Mouse (Mus musculus) CH12.LX (cell line): ENCODE data around the gene Zfp764. TPM values are rescaled to one million over a fixed set of nuclear protein-coding genes. Genes with fewer than 3 reads are reported as not detected.
A peak's percentile ranks its signal among the peaks of the same experiment; 100 is the strongest.
"Not testable (repeated sequence)": the region's sequence is repeated elsewhere in the genome, so short reads cannot be mapped to it uniquely, and the experiment has no call there.

Experiments
- DNase-seq: peaks from one replicate; pipeline ENCODE4 v3.0.0-alpha.2; 2013; ENCODE audit errors: extremely low read depth
- H3K27ac ChIP-seq: 2 replicates; pipeline ENCODE4 v1.5.1; 2012; ENCODE audit warnings: low read depth, mild to moderate bottlenecking, control low read depth, moderate library complexity; ENCODE audit not compliant: insufficient read depth
- H3K27me3 ChIP-seq: replicated peaks from 2 replicates; pipeline ENCODE3; 2012; ENCODE audit warnings: inconsistent platforms
- H3K36me3 ChIP-seq, 2 experiments: replicated peaks in 1 of 2; 2 replicates each; pipeline versions ENCODE3 to v1.6.1; 2012; ENCODE audit warnings: inconsistent platforms in 1 of 2, low read length in 1 of 2, mild to moderate bottlenecking in 1 of 2, mixed read lengths in 1 of 2, moderate library complexity in 1 of 2; ENCODE audit not compliant: control insufficient read depth in 1 of 2, insufficient read depth in 1 of 2
- H3K4me1 ChIP-seq, 2 experiments: 2 replicates each; pipeline ENCODE4 v1.6.1; 2012; ENCODE audit warnings: inconsistent platforms in 1 of 2, moderate library complexity in 1 of 2; ENCODE audit not compliant: insufficient read depth in 2 of 2, control insufficient read depth in 1 of 2
- H3K4me2 ChIP-seq: 2 replicates; pipeline ENCODE4 v1.6.1; 2012; ENCODE audit warnings: low read depth, mild to moderate bottlenecking, control low read depth; ENCODE audit not compliant: poor library complexity, insufficient read depth, severe bottlenecking
- H3K4me3 ChIP-seq, 3 experiments: fragments of 150-350 bp in 1 of 3; sonication (generic) in 1 of 3; replicated peaks in 1 of 3; 2 replicates each; pipeline versions ENCODE3 to v1.5.1; 2011 to 2012; ENCODE audit warnings: low read depth in 2 of 3, low read length in 2 of 3, mild to moderate bottlenecking in 2 of 3, moderate library complexity in 2 of 3, control low read depth in 1 of 3, improper control_type of control experiment in 1 of 3, inconsistent platforms in 1 of 3, mixed read lengths in 1 of 3; ENCODE audit not compliant: poor library complexity in 1 of 3
- H3K79me2 ChIP-seq: replicated peaks from 2 replicates; pipeline ENCODE4 v1.6.1; 2012; ENCODE audit warnings: mild to moderate bottlenecking, moderate library complexity; ENCODE audit not compliant: control insufficient read depth, poor library complexity, insufficient read depth, severe bottlenecking; ENCODE audit errors: extremely low read depth
- H3K9ac ChIP-seq: 2 replicates; pipeline ENCODE4 v1.6.1; 2012; ENCODE audit warnings: low read depth, mild to moderate bottlenecking, control low read depth, moderate library complexity; ENCODE audit not compliant: insufficient read depth
- H3K9me3 ChIP-seq: replicated peaks from 2 replicates; pipeline ENCODE3; 2012; ENCODE audit warnings: low read length, inconsistent platforms, mixed read lengths
- CHD1 ChIP-seq: IDR thresholded peaks from 2 replicates; pipeline ENCODE4 v1.6.1; 2012; ENCODE audit warnings: low read depth, low read length, improper control_type of control experiment, inconsistent platforms
- CHD2 ChIP-seq: IDR thresholded peaks from 2 replicates; pipeline ENCODE4 v1.6.1; 2011; ENCODE audit warnings: low read length, improper control_type of control experiment
- CTCF ChIP-seq, 2 experiments: IDR thresholded peaks in 1 of 2; conservative IDR thresholded peaks in 1 of 2; 2 replicates each; pipeline ENCODE4 v1.5.1; 2011 to 2012; ENCODE audit warnings: low read depth in 2 of 2, low read length in 2 of 2, improper control_type of control experiment in 1 of 2, inconsistent platforms in 1 of 2, mild to moderate bottlenecking in 1 of 2, moderate library complexity in 1 of 2
- JUND ChIP-seq: conservative IDR thresholded peaks from 2 replicates; pipeline ENCODE4 v1.6.1; 2011; ENCODE audit warnings: low read depth, low read length, improper control_type of control experiment
- MAFK ChIP-seq: IDR thresholded peaks from 2 replicates; pipeline ENCODE4 v1.6.1; 2011; ENCODE audit warnings: low read length, improper control_type of control experiment; ENCODE audit not compliant: insufficient replicate concordance
- MEF2A ChIP-seq: IDR thresholded peaks from 2 replicates; pipeline ENCODE4 v1.6.1; 2014; ENCODE audit warnings: low read depth, mild to moderate bottlenecking, inconsistent platforms, low read length, improper control_type of control experiment, borderline replicate concordance
- NELFE ChIP-seq: IDR thresholded peaks from 2 replicates; pipeline ENCODE4 v1.6.1; 2011; ENCODE audit warnings: low read depth, low read length, improper control_type of control experiment
- PAX5 ChIP-seq: IDR thresholded peaks from 2 replicates; pipeline ENCODE4 v1.6.1; 2012; ENCODE audit warnings: low read length, inconsistent platforms, mixed read lengths
- RAD21 ChIP-seq: IDR thresholded peaks from 2 replicates; pipeline ENCODE4 v1.6.1; 2011; ENCODE audit warnings: low read depth, mild to moderate bottlenecking, low read length, improper control_type of control experiment, moderate library complexity
- RCOR1 ChIP-seq: conservative IDR thresholded peaks from 2 replicates; pipeline ENCODE4 v1.6.1; 2012; ENCODE audit warnings: low read depth, mild to moderate bottlenecking, inconsistent platforms, low read length, improper control_type of control experiment
- TBP ChIP-seq: conservative IDR thresholded peaks from 2 replicates; pipeline ENCODE4 v1.6.1; 2011; ENCODE audit warnings: low read depth, low read length, improper control_type of control experiment
- UBTF ChIP-seq: IDR thresholded peaks from 2 replicates; pipeline ENCODE4 v1.6.1; 2012; ENCODE audit warnings: low read depth, mild to moderate bottlenecking, inconsistent platforms, low read length, improper control_type of control experiment, moderate library complexity
- USF1 ChIP-seq: IDR thresholded peaks from 2 replicates; pipeline ENCODE4 v1.6.1; 2014; ENCODE audit warnings: low read depth, mild to moderate bottlenecking, inconsistent platforms, low read length, improper control_type of control experiment
- USF2 ChIP-seq: conservative IDR thresholded peaks from 2 replicates; pipeline ENCODE4 v1.6.1; 2011; ENCODE audit warnings: low read depth, low read length, improper control_type of control experiment
- ZC3H11A ChIP-seq: IDR thresholded peaks from 2 replicates; pipeline ENCODE4 v1.6.1; 2012; ENCODE audit warnings: low read depth, mild to moderate bottlenecking, inconsistent platforms, low read length, improper control_type of control experiment
- ZKSCAN1 ChIP-seq: IDR thresholded peaks from 2 replicates; pipeline ENCODE4 v1.6.1; 2012; ENCODE audit warnings: low read depth, inconsistent platforms, low read length, improper control_type of control experiment, borderline replicate concordance
- ZNF384 ChIP-seq: IDR thresholded peaks from 2 replicates; pipeline ENCODE4 v1.6.1; 2012; ENCODE audit warnings: low read depth, low read length, improper control_type of control experiment, inconsistent platforms
- dilution Hi-C: fragments of 300-500 bp; cut with MboI; formaldehyde crosslinking; loops from 2 replicates; pipeline ENCODE4 v1.14.3; 2020; ENCODE audit warnings: low sequenced_read_pairs; ENCODE audit not compliant: extremely low pct_unique_long_range_greater_than_20kb, extremely low pct_ligation_motif_present
- in situ Hi-C: fragments of 300-500 bp; cut with MboI; formaldehyde crosslinking; loops from 3 replicates; pipeline ENCODE4 v1.14.3; 2019; ENCODE audit warnings: low sequenced_read_pairs, low pct_ligation_motif_present, low pct_unique_long_range_greater_than_20kb, mixed read lengths
- polyA plus RNA-seq: library from polyadenylated mRNA; unstranded; fragments of >175 nt; gene quantifications from 2 replicates; pipeline ENCODE4 v1.2.1, GENCODE M21; 2012; ENCODE audit warnings: low read depth; ENCODE audit not compliant: insufficient read length
- total RNA-seq, 2 experiments: library from RNA; depleted of rRNA; stranded (reverse); fragments of 300-350 nt in 1 of 2; fragments of >200 nt in 1 of 2; gene quantifications; 2 replicates each; pipeline ENCODE4 v1.2.3; 2012 to 2014

The Zfp764 gene
- total and polyA plus RNA-seq, 3 experiments = 7.5 to 8.4 (median 7.9) TPM

GRCm38 (mm10) chr7:127371870-127372269, 34.8 kb downstream of the Zfp764 start:
- dilution Hi-C loops = not testable (repeated sequence)

GRCm38 (mm10) chr7:127371213-127371612, 35.4 kb downstream of the Zfp764 start:
- Histone ChIP-seq H3K36me3 (peaks cover 10% of the 10 kb centered on the region in 2 experiments), H3K79me2 (no peaks in the 10 kb centered on the region), H3K4me1 (peaks cover 3 to 7% of the 10 kb centered on the region in 2 experiments; a peak in 1 of 4 replicates), H3K27me3 (no peaks in the 10 kb centered on the region), H3K9me3 (no peaks in the 10 kb centered on the region), H3K27ac (no peak overlapping the region), H3K9ac (no peak overlapping the region), H3K4me3 (no peak overlapping the region), H3K4me2 (no peak overlapping the region)
- no peak for DNase-seq
- in situ Hi-C loops = loop anchor here (25.0 kb wide), 1 partner anchor 391 kb away; the partner anchor contains the start of gene Orai3
- TF ChIP-seq CTCF (conservative IDR thresholded peaks at IDR 0.05 in 1 of 2, IDR thresholded peaks at IDR 0.05 in 1 of 2; ENCODE audit: low read depth in 2 of 2, low read length in 2 of 2) = no peak
- TF ChIP-seq TBP = no peak
- TF ChIP-seq RCOR1 = no peak
- no peak for TF ChIP-seq MEF2A
- TF ChIP-seq MAFK = no peak
- TF ChIP-seq JUND = no peak
- no peak for TF ChIP-seq ZNF384
- no peak for TF ChIP-seq PAX5
- TF ChIP-seq USF1 = no peak
- no peak for TF ChIP-seq ZKSCAN1
- TF ChIP-seq ZC3H11A = no peak
- TF ChIP-seq USF2 = no peak
- TF ChIP-seq CHD2 = no peak
- TF ChIP-seq CHD1 = no peak
- TF ChIP-seq NELFE = no peak
- TF ChIP-seq UBTF = no peak
- dilution Hi-C loops = no loop called here

More at GRCm38 (mm10) chr7:127371870-127372269, 34.8 kb downstream of the Zfp764 start:
- H3K4me2 ChIP-seq, H3K9ac ChIP-seq, H3K79me2 ChIP-seq, H3K9me3 ChIP-seq, H3K27ac ChIP-seq, H3K27me3 ChIP-seq, H3K4me1 ChIP-seq, H3K36me3 ChIP-seq, DNase-seq, H3K4me3 ChIP-seq: not testable (repeated sequence)
- in situ Hi-C loops = loop anchor here (25.0 kb wide), 1 partner anchor 390 kb away; the partner anchor contains the start of gene Orai3
- TF ChIP-seq RAD21 (peak; percentile 2), CTCF (conservative IDR thresholded peaks at IDR 0.05 in 1 of 2, IDR thresholded peaks at IDR 0.05 in 1 of 2; ENCODE audit: low read depth in 2 of 2, low read length in 2 of 2) (peak in 1 of 2 experiments; percentile 30; a peak in 1 of 4 replicates)
